Mouse (Mus musculus): ENCODE results near the gene Cdh20. TPM values are rescaled to one million over a fixed set of nuclear protein-coding genes. Genes with fewer than 3 reads are reported as not detected.
"Not testable (repeated sequence)": the region's sequence is repeated elsewhere in the genome, so short reads cannot be mapped to it uniquely, and the experiment has no call there.

The Cdh20 gene
- total RNA-seq, 2 experiments from 2014 or later = not detected

DNA sequence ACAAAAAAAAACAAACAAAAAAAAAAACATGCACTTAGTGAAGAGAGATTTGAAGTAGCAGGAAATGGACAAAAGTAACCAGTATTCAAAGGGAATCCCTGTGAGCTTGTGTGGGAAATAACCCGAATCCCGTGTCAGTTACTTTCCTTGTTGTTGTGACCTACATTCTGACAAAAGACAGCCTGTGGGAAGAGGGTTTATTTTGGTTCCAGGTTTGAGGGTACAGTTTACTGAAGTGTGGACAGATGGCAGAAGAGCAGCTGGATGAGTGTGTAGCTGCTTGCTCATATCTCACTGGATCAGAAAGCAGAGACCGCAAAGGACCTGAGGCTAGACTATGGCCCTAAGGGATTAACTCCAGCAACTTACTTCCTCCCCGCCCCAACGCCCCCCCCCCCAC lies 135.1 kb downstream of the Cdh20 start:
- ATAC-seq (replicated peaks; ENCODE audit: poor library complexity, severe bottlenecking) = no peak

DNA sequence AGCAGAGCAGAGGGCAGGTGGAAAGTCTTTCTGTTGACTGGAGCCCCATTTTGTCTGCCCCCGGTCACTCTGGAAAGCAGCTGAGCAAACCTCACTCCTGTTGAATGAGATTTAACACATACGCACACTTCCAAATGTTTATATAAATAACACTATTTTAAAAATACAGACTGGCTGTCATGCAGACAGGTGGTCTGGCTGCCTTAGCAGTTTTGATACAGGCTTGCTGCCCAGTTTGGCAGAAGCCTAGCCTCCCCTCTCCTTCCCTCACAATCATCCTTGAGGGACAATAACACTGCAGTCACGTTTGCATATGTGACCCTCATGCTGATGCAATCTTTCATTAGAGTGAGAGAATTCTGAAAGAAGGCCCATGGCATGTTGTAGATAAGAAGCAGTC lies 144.1 kb downstream of the Cdh20 start:
- ATAC-seq (replicated peaks; ENCODE audit: poor library complexity, severe bottlenecking) = no peak

GRCm38 (mm10) chr1:104916507-104916906 lies 148.2 kb downstream of the Cdh20 start:
- no peak for ATAC-seq (replicated peaks; ENCODE audit: poor library complexity, severe bottlenecking)

DNA sequence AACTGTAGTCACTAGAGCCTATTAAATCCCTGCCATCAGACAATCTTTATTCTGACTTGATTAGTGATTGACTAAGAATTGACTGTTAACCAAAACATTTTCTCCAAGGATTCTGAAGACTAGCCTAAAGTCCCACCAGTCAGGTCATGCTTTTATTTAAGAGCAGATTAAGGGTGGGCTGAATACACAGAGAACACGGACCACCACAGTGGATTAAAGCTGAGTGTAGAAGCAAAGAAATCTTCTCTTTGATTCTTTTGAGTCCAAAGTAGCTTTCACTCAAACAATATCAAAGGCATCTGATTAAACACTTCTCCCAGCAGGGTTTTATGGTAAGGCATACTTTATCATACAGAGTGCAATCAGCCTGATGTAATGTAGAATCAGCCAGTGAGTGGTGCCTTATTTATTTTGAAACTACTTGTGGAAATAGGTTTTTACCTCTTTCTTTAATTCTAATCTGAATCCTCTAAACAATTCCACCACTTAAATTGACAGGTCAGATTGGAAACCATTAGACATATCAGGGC lies 149.0 kb downstream of the Cdh20 start:
- ATAC-seq (replicated peaks; ENCODE audit: poor library complexity, severe bottlenecking) = no peak

- ATAC-seq (replicated peaks; ENCODE audit: poor library complexity, severe bottlenecking) = no peak
These were observed 164.7 kb downstream of the Cdh20 start for GRCm38 (mm10) chr1:104933051-104933450.

DNA sequence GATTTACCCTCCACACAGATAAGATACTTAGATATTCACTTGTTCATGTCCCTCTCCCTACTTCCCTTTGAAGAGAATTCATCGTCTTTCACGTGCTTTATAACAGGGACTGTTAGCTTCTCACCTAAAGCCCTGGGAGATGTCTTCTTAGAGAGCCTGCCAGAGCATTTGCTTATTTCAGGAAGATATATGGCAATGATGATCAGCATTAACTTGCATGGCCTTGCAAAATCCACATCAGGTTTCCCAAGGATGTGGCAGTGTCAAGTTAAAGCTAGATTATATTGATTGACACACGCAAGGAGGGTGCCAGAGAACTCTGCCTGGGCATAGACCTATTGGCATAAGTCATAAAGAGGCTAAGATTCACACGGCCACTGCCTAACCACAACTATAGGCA lies 168.6 kb downstream of the Cdh20 start:
- ATAC-seq (replicated peaks; ENCODE audit: poor library complexity, severe bottlenecking) = no peak

DNA sequence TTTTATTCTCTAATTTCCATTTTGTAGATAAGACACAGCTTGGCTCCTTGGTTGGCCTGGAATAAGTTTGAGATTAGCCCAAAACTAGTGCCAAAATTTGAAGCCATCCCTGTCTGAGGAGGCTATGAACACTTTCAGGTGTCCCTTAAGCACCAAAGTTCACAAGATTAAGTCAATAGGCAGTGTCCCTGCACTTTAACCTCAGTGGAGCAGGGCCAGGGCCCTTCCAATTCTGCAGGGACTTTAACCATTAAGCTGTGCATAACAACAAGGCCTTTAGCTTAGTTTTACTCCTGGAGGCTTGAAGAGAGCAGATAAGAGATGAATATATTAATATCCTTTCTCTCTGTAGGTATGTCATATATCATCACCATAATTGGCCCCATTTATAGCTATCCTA lies 170.8 kb downstream of the Cdh20 start:
- no peak for ATAC-seq (replicated peaks; ENCODE audit: poor library complexity, severe bottlenecking)

DNA sequence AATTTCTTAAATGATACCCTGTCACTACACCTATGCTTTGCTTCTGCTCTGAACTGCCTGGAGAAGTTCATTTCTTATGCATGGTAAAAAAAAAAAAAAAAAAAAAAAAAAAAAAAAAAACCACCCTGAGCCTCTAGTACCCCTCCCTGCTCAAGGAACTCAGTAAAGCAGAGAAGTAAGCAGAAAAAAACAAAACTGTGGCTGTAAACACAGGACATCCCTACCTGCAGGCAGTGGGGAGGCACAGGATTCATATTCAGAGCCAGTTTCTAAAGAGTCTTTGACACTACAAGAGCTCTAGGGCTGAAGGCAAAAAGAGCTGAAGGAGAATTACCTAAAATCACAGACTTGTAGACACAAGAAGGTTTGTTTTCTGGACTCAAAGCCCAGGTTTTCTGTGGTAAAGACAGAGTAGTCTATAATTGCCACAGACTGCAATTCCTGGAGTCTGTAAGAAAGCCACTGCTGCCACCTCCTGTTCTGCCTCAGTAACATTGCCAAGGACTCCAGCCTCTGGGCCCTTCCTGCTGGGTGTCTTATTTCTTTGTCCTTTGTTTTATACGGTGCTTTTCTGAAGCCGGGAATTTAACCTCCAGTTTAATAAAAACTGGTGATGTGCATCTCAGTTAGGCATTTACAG lies 176.3 kb downstream of the Cdh20 start:
- no peak for ATAC-seq (replicated peaks; ENCODE audit: poor library complexity, severe bottlenecking)

GRCm38 (mm10) chr1:104945110-104945489 lies 176.8 kb downstream of the Cdh20 start:
- no peak for ATAC-seq (replicated peaks; ENCODE audit: poor library complexity, severe bottlenecking)

- not testable (repeated sequence) for ATAC-seq (replicated peaks; ENCODE audit: poor library complexity, severe bottlenecking)
These were observed 181.3 kb downstream of the Cdh20 start for GRCm38 (mm10) chr1:104949640-104950039.

DNA sequence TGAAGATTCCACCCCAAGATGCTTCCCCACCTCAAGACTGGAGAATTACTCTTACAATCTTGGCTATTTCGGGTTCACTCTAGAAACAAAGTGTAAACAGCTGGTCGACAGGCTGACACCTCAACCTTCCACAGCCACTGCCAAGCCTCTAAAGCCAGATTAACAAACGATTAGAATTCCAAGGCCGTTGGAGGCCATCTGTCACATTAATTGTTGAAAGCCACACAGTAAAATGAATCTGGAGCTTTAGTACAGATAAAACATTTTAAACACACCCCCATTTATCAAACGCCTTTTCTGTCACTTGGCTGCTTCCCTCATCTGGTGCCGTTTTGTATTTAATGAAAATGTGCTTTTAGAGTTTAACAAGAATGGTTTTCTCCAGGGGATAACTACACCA lies 188.7 kb downstream of the Cdh20 start:
- no peak for ATAC-seq (replicated peaks; ENCODE audit: poor library complexity, severe bottlenecking)

DNA sequence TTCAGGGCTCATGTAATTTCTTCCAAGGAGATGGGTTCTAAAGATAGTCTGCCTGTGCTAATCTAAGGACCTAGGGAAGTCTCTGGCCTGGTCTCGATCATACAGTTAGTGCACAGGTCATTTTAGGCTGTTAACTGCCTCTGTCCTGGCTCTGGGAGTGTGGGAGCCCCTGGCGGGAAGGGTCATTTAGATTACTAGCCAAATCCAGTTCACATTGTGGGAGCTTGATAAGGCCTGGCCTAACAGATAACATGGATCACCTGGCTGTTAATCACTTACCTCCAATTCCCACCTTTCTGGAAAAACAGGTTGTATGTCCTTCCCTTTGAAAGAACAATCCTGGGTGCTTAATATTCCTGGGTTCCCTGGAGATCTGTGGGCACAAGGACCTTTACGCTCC lies 193.3 kb downstream of the Cdh20 start:
- no peak for ATAC-seq (replicated peaks; ENCODE audit: poor library complexity, severe bottlenecking)

DNA sequence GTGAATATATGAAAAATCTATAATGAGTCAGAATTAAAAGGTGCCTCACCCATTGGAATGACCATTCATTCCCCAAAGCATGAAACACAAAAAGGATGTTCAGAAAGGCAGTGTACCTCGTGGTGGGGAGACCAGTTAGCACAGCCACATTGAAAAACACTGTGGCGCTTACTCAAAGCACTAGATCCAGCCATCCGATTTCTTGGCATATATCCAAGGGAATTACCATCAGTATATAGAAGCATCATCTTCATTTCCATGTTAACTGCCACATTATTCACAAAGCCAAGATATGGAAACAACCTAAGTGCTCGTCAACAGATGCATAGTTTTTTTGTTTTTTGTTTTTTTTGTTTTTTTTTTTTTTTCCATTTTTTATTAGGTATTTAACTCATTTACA lies 193.9 kb downstream of the Cdh20 start:
- ATAC-seq (replicated peaks; ENCODE audit: poor library complexity, severe bottlenecking) = no peak

DNA sequence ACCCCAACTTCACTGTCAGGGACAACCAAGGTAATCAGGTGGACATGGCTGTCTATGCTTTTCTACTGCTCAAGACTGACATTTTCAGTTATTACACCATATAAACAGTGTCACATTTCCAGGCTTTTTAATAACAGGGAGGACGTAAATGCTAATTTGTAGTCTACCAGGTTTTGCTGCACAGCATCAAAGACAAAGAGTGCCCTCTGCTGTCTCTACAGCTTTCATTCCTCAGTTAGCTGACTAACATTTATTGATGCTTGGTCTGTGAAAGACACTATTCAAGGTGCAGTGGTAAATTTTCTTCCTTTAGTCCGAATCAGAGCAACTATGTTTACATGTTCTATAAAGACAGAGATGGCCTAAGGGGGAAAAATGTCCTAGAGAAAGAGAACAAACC lies 210.7 kb downstream of the Cdh20 start:
- no peak for ATAC-seq (replicated peaks; ENCODE audit: poor library complexity, severe bottlenecking)

DNA sequence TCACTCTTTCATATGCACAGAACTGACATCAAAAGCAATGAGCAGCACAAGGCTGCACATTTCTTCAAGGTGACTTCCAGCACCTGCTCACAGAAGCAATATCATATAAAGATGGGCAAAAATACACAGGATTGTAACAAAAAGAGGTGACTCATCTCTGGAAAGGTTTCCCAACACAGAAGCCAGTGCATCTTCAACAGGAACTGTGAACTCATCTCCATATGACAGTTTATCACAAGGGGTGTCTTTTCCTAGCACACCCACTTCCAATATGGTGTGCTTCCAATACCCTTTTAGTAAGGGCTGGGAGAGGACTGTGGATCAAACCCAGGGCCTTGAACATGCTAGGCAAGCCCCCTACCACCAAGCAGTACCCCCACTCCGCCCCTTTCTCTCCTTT lies 211.9 kb downstream of the Cdh20 start:
- no peak for ATAC-seq (replicated peaks; ENCODE audit: poor library complexity, severe bottlenecking)

DNA sequence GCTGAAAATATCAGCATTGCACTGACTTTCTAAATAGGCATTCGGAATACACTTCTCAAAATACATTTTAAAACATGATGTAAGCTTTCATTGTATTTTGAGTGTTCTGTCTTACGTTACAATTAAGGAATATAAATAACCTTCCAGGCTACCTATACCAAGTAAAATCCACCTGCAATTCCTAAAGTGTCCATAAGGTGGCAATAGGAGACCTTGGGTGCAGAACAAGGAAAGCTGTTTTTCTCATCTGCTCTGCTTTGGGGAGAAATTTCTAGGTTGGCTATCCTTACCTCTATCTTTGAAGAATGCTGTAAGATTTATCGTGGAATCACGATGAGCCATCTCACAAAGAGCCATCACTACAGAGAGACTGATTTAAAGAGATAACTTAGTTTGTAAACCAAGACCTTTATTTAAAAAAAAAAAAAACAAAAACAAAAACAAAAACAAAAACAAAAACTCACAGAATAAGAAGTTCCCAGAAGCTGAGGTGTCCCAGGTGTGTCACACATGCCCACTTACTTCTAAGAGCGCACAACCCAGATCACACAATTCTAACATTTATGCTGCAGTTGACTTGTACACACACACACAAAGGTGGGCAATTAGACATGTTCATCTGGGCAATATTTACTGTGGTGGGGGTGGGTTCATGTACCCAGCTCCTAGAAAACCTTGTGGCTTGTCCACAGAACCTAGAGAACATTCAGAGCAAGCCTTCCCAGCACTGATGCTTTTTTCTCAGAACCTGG lies 218.1 kb downstream of the Cdh20 start:
- ATAC-seq (replicated peaks; ENCODE audit: poor library complexity, severe bottlenecking) = peak; percentile 82

GRCm38 (mm10) chr1:104987526-104987925 lies 219.2 kb downstream of the Cdh20 start:
- ATAC-seq (replicated peaks; ENCODE audit: poor library complexity, severe bottlenecking) = no peak

DNA sequence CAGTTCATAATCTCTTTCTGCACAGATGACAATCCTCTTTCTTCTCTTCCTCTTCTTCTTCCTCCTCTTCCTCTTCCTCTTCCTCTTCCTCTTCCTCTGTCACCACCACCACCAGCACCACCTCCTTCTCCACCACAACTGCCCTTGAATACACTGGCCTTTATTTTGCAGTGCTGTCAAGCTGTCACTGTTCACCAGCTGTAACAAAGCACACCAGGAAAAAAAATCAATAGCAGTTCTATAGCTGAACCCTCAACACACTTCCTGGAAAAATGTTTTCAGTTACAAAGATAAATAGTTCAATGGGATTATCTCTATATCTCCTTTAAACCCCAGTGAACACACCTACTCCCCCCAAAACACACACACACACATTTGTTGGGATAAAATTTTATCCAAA lies 224.1 kb downstream of the Cdh20 start:
- no peak; the same call in 1 of the 2 replicates for ATAC-seq (replicated peaks; ENCODE audit: poor library complexity, severe bottlenecking)

DNA sequence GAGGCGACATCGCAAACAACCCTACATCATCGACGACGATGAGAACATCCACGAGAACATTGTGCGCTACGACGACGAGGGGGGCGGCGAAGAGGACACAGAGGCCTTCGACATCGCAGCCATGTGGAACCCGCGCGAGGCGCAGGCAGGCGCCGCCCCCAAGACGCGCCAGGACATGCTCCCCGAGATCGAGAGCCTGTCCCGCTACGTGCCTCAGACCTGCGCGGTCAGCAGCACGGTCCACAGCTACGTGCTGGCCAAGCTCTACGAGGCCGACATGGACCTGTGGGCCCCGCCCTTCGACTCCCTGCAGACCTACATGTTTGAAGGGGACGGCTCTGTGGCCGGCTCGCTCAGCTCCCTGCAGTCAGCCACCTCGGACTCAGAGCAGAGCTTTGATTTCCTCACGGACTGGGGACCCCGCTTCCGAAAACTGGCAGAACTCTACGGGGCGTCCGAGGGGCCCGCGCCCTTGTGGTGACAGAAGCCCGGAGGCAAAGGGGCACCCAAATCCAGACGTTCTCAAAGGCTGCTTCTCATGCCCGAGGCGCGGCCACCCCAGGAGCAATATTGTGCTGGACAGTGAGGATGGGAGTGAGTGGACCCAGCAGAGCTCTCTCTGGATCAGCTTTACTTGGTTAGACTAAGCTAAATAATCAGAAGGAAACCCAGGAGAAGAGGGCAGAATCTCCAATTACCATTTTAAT lies 225.7 kb downstream of the Cdh20 start:
- ATAC-seq (replicated peaks; ENCODE audit: poor library complexity, severe bottlenecking) = peak; percentile 47

GRCm38 (mm10) chr1:104994612-104994986 lies 226.3 kb downstream of the Cdh20 start:
- ATAC-seq (replicated peaks; ENCODE audit: poor library complexity, severe bottlenecking) = no peak

GRCm38 (mm10) chr1:104997814-104998213 lies 229.5 kb downstream of the Cdh20 start:
- ATAC-seq (replicated peaks; ENCODE audit: poor library complexity, severe bottlenecking) = peak; percentile 94

Data from granulocyte monocyte progenitor cell, adult 5-6 weeks (primary cell).